Mouse (Mus musculus) kidney, adult 2 months (tissue): ENCODE measurements around the gene Opa3.

Source experiments
- CTCF ChIP-seq: fragments of 200-500 bp; conservative IDR thresholded peaks from 2 replicates; pipeline ENCODE4 v1.5.1; 2011; ENCODE audit warnings: low read depth, mild to moderate bottlenecking, control low read depth, low read length, moderate library complexity, mixed read lengths; ENCODE audit not compliant: insufficient read depth, insufficient read length
- POLR2A ChIP-seq: fragments of 200-500 bp; IDR thresholded peaks from one replicate; pipeline ENCODE4 v1.6.1; 2011; ENCODE audit warnings: low read depth, low read length, control low read depth

DNA sequence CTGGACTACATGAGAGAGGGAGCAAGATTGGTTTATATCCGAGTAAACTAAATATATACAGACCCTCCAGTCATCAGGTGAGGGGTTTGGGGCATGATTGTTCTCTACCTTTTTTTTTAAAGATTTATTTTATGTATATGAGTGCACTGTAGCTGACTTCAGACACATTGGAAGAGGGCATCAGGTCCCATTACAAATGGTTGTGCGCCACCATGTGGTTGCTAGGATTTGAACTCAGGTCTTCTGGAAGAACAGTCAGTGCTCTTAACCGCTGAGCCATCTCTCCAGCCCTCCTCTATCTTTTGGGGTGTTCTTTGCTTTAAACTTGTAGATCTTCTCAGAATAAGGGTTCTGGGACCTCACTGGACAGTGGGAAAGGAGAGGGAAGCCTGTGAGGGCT, 8.1 kb upstream of the Opa3 start:
- TF ChIP-seq CTCF (no peak), POLR2A (no peak)
